Mouse (Mus musculus) spleen, adult 2 months (tissue): ENCODE results near the gene Ppp1r26.

Experiments
- CTCF ChIP-seq: fragments of 200-500 bp; IDR thresholded peaks from 2 replicates; pipeline ENCODE4 v1.5.1; 2011; ENCODE audit warnings: mild to moderate bottlenecking, inconsistent platforms; ENCODE audit not compliant: insufficient read depth, insufficient read length, insufficient replicate concordance; ENCODE audit errors: extremely low read depth
- POLR2A ChIP-seq: fragments of 200-500 bp; IDR thresholded peaks from 2 replicates; pipeline ENCODE4 v1.6.1; 2011; ENCODE audit warnings: low read depth, low read length, inconsistent platforms

GRCm38 (mm10) chr2:28412936-28413335 is 33.7 kb upstream of the Ppp1r26 start:
- no peak for TF ChIP-seq POLR2A
- no peak for TF ChIP-seq CTCF
